Mouse (Mus musculus) CD4-positive, CD25-positive, alpha-beta regulatory T cell, adult 4 months (primary cell): ENCODE measurements at regions not wholly inside any gene's neighbourhood (a gene's known extent, or its start where the extent isn't known, plus 50 kb on each side); places are given as distances from the start of the nearest gene placed in this dataset.
A peak's percentile ranks its signal among the peaks of the same experiment; 100 is the strongest.

Experiments used
- ATAC-seq: one replicate; pipeline ENCODE4 v1.8.0; 2017

- no peak for ATAC-seq
Observed at GRCm38 (mm10) chr3:21823331-21823730, 253.1 kb upstream of the Tbl1xr1 start.

- no peak for ATAC-seq
Observed at GRCm38 (mm10) chr3:21824101-21824880, 252.2 kb upstream of the Tbl1xr1 start.

GRCm38 (mm10) chr3:21824913-21825610 lies 251.4 kb upstream of the Tbl1xr1 start:
- no peak for ATAC-seq

- ATAC-seq, result no peak
Observed at GRCm38 (mm10) chr3:21827656-21828055, 248.8 kb upstream of the Tbl1xr1 start.

GRCm38 (mm10) chr3:21833111-21833510 lies 243.3 kb upstream of the Tbl1xr1 start:
- ATAC-seq, result no peak

- no peak for ATAC-seq
Observed at GRCm38 (mm10) chr3:21835526-21835925, 240.9 kb upstream of the Tbl1xr1 start.

- no peak for ATAC-seq
Observed at GRCm38 (mm10) chr3:21837297-21837946, 239.0 kb upstream of the Tbl1xr1 start.

GRCm38 (mm10) chr3:21840751-21841488 lies 235.5 kb upstream of the Tbl1xr1 start:
- ATAC-seq, result peak; percentile 32

GRCm38 (mm10) chr3:21841506-21841905 lies 234.9 kb upstream of the Tbl1xr1 start:
- no peak for ATAC-seq

GRCm38 (mm10) chr3:21842545-21843291 lies 233.7 kb upstream of the Tbl1xr1 start:
- ATAC-seq, result no peak

GRCm38 (mm10) chr3:21843292-21843852 lies 233.1 kb upstream of the Tbl1xr1 start:
- no peak for ATAC-seq

GRCm38 (mm10) chr3:21849831-21850230 lies 226.6 kb upstream of the Tbl1xr1 start:
- ATAC-seq, result no peak

GRCm38 (mm10) chr3:21850977-21851376 lies 225.5 kb upstream of the Tbl1xr1 start:
- ATAC-seq, result no peak

- ATAC-seq, result no peak
Observed at GRCm38 (mm10) chr3:21854340-21854739, 222.1 kb upstream of the Tbl1xr1 start.

GRCm38 (mm10) chr3:21859436-21859835 lies 217.0 kb upstream of the Tbl1xr1 start:
- no peak for ATAC-seq

GRCm38 (mm10) chr3:21860915-21861635 lies 215.4 kb upstream of the Tbl1xr1 start:
- ATAC-seq, result no peak

- no peak for ATAC-seq
Observed at GRCm38 (mm10) chr3:21861636-21861970, 214.8 kb upstream of the Tbl1xr1 start.

GRCm38 (mm10) chr3:21864391-21864790 lies 212.1 kb upstream of the Tbl1xr1 start:
- ATAC-seq, result no peak

- ATAC-seq, result no peak
Observed at GRCm38 (mm10) chr3:21865856-21866255, 210.6 kb upstream of the Tbl1xr1 start.

- peak; percentile 37 for ATAC-seq
Observed at GRCm38 (mm10) chr3:21878396-21878795, 198.1 kb upstream of the Tbl1xr1 start.

GRCm38 (mm10) chr3:21884216-21884615 lies 192.2 kb upstream of the Tbl1xr1 start:
- peak; percentile 81 for ATAC-seq
